Mouse (Mus musculus): Measurements from ENCODE around the gene Rps24. TPM values are rescaled to one million over a fixed set of nuclear protein-coding genes. Genes with fewer than 3 reads are reported as not detected.

The Rps24 gene
- total RNA-seq, 2 experiments from 2014 or later, result 789 to 821 TPM

GRCm38 (mm10) chr14:24499478-24499877, 12.6 kb downstream of the Rps24 start:
- DNase-seq (ENCODE audit: low spot score in 2 of 2), result no peak
- H3K27ac ChIP-seq, result no peak overlapping the region
- TF ChIP-seq CTCF (conservative IDR thresholded peaks at IDR 0.05), result no peak
- no peak overlapping the region for H3K4me3 ChIP-seq

GRCm38 (mm10) chr14:24500091-24500844, 13.3 kb downstream of the Rps24 start:
- peak; percentile 96 for TF ChIP-seq CTCF (conservative IDR thresholded peaks at IDR 0.05)

GRCm38 (mm10) chr14:24500845-24501186, 13.9 kb downstream of the Rps24 start:
- TF ChIP-seq CTCF (conservative IDR thresholded peaks at IDR 0.05), result no peak
- DNase-seq (ENCODE audit: low spot score in 2 of 2), result no peak
- Histone ChIP-seq H3K27ac (peak overlapping the region; percentile 89), H3K4me3 (peak overlapping the region; percentile 6; the same call in 1 of the 2 replicates)

More at GRCm38 (mm10) chr14:24500091-24500844, 13.3 kb downstream of the Rps24 start:
- H3K27ac ChIP-seq, result peak overlapping the region; percentile 89
- DNase-seq (ENCODE audit: low spot score in 2 of 2), result peak; percentile 81 to 93
- H3K4me3 ChIP-seq, result peak overlapping the region; percentile 6; the same call in 1 of the 2 replicates

GRCm38 (mm10) chr14:24501256-24501655, 14.3 kb downstream of the Rps24 start:
- Histone ChIP-seq H3K4me3 (no peak overlapping the region), H3K27ac (peak overlapping the region; percentile 89)
- no peak for DNase-seq (ENCODE audit: low spot score in 2 of 2)
- no peak for TF ChIP-seq CTCF (conservative IDR thresholded peaks at IDR 0.05)

GRCm38 (mm10) chr14:24507452-24508069, 20.6 kb downstream of the Rps24 start:
- no peak overlapping the region for H3K27ac ChIP-seq
- no peak overlapping the region for H3K4me3 ChIP-seq
- no peak for DNase-seq (ENCODE audit: low spot score in 2 of 2)
- no peak for TF ChIP-seq CTCF (conservative IDR thresholded peaks at IDR 0.05)

- peak overlapping the region; percentile 13; the same call in 1 of the 2 replicates for H3K4me3 ChIP-seq
- DNase-seq (ENCODE audit: low spot score in 2 of 2), result no peak
- TF ChIP-seq CTCF (conservative IDR thresholded peaks at IDR 0.05), result no peak
- no peak overlapping the region for H3K27ac ChIP-seq
Measured at GRCm38 (mm10) chr14:24508070-24508773, 21.3 kb downstream of the Rps24 start.

GRCm38 (mm10) chr14:24509557-24509956, 22.6 kb downstream of the Rps24 start:
- H3K27ac ChIP-seq, result no peak overlapping the region
- no peak for TF ChIP-seq CTCF (conservative IDR thresholded peaks at IDR 0.05)
- DNase-seq (ENCODE audit: low spot score in 2 of 2), result no peak
- no peak overlapping the region for H3K4me3 ChIP-seq

GRCm38 (mm10) chr14:24510218-24510617, 23.3 kb downstream of the Rps24 start:
- Histone ChIP-seq H3K27ac (no peak overlapping the region), H3K4me3 (no peak overlapping the region)
- TF ChIP-seq CTCF (conservative IDR thresholded peaks at IDR 0.05), result peak; percentile 72
- no peak for DNase-seq (ENCODE audit: low spot score in 2 of 2)

- no peak for TF ChIP-seq CTCF (conservative IDR thresholded peaks at IDR 0.05)
- DNase-seq (ENCODE audit: low spot score in 2 of 2), result no peak
- Histone ChIP-seq H3K27ac (no peak overlapping the region), H3K4me3 (no peak overlapping the region)
Measured at GRCm38 (mm10) chr14:24510679-24511078, 23.8 kb downstream of the Rps24 start.

GRCm38 (mm10) chr14:24512527-24513161, 25.7 kb downstream of the Rps24 start:
- H3K27ac ChIP-seq, result peak overlapping the region; percentile 29; the same call in 1 of the 2 replicates
- DNase-seq (ENCODE audit: low spot score in 2 of 2), result peak in 1 of 2 experiments; percentile 50
- no peak overlapping the region for H3K4me3 ChIP-seq
- TF ChIP-seq CTCF (conservative IDR thresholded peaks at IDR 0.05), result no peak

GRCm38 (mm10) chr14:24521597-24521996, 34.7 kb downstream of the Rps24 start:
- no peak overlapping the region for H3K27ac ChIP-seq
- no peak for TF ChIP-seq CTCF (conservative IDR thresholded peaks at IDR 0.05)
- DNase-seq (ENCODE audit: low spot score in 2 of 2), result no peak
- H3K4me3 ChIP-seq, result no peak overlapping the region

- DNase-seq (ENCODE audit: low spot score in 2 of 2), result no peak
- no peak overlapping the region for H3K4me3 ChIP-seq
- H3K27ac ChIP-seq, result peak overlapping the region; percentile 75
- TF ChIP-seq CTCF (conservative IDR thresholded peaks at IDR 0.05), result no peak
Measured at GRCm38 (mm10) chr14:24525137-24525536, 38.2 kb downstream of the Rps24 start.

Data from layer of hippocampus, adult 2 months (tissue).